Mouse (Mus musculus) ES-Bruce4 (cell line): Measurements from ENCODE around the gene Gm6588.

Experiments
- CTCF ChIP-seq: IDR thresholded peaks from one replicate; pipeline ENCODE4 v1.8.1; 2011; ENCODE audit warnings: low read depth, low read length
- EP300 ChIP-seq: IDR thresholded peaks from 2 replicates; pipeline ENCODE4 v1.6.1; 2011; ENCODE audit warnings: low read depth, low read length; ENCODE audit not compliant: insufficient read depth
- POLR2A ChIP-seq: IDR thresholded peaks from one replicate; pipeline ENCODE4 v1.8.1; 2011; ENCODE audit warnings: low read length; ENCODE audit not compliant: insufficient read depth

DNA sequence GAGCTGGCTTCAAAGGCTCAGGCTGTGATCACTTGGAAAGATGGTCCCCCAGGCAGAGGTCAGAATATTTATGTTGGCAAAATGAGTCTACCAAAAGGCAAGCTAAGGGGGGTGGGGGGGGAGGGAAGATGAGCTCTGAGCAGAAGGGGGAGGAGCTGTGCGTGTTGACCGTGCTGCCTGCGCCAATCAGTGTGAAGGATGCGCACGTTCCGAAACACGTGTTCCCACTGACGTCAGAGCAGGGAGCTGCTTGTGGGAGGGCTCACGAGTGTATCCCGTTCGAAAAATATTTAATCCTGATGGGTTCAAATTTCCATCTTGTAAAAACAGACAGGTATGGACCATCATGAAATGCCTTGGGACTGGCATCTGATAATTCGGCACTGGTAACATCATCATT lies 29.7 kb upstream of the Gm6588 start:
- TF ChIP-seq CTCF (no peak), POLR2A (no peak), EP300 (no peak)
